12 mouse cellular contexts compared by ENCODE assay signal in genomic region chr1:63667949-63668851, GRCm38 (mm10). TPM values are rescaled to one million over a fixed set of nuclear protein-coding genes. Genes with fewer than 3 reads are reported as not detected.
DNase-seq lines count a peak whose midpoint lies in the region; ATAC-seq lines count a peak whose summit lies in the region.
"Had no signal": no experiment of that assay in that cellular context is flagged by ENCODE, and none has a peak within 500 bp of the region (broad histone marks: within the 10 kb centered on the region; RNA-seq: fewer than 3 reads in every experiment).

No protein-coding gene starts in this region.

- H3K4me1 ChIP-seq in lung, embryonic 16.5 days (replicated peaks; ENCODE audit: control insufficient read depth, insufficient read depth, low read length), result no peaks in the 10 kb centered on the region
- peaks cover 13% of the 10 kb centered on the region for H3K4me1 ChIP-seq in hindbrain, embryonic 16.5 days (ENCODE audit: control insufficient read depth, insufficient read depth, low read depth, low read length)

- no peak overlapping the region for H3K9ac ChIP-seq in lung, embryonic 16.5 days (ENCODE audit: low read length)
- peak overlapping the region; percentile 50 for H3K9ac ChIP-seq in hindbrain, embryonic 16.5 days (ENCODE audit: low read depth, low read length)

- H3K4me2 ChIP-seq in lung, embryonic 16.5 days (ENCODE audit: low read depth, low read length), result 0 out of 2 replicates have a peak overlapping the region, but pooled peaks have one; percentile 17
- peak overlapping the region; percentile 40 for H3K4me2 ChIP-seq in hindbrain, embryonic 16.5 days (ENCODE audit: low read length)

- no peaks in the 10 kb centered on the region for H3K36me3 ChIP-seq in lung, embryonic 16.5 days (ENCODE audit: control insufficient read depth, insufficient read depth, low read length)
- no peaks in the 10 kb centered on the region for H3K36me3 ChIP-seq in hindbrain, embryonic 16.5 days (ENCODE audit: control insufficient read depth, insufficient read depth, low read length)

- whole genome bisulfite sequencing in lung, embryonic 16.5 days, result 27% methylated on average over 13 of the region's 13 CpGs
- WGBS in hindbrain, embryonic 16.5 days, result 11% methylated on average over 13 of the region's 13 CpGs

- DNase-seq in embryo, embryonic 11 days, result peak; percentile 18
- no peak for DNase-seq in embryo, embryonic 10 days (ENCODE audit: low spot score)
- DNase-seq in lung, postnatal 10 days, result no peak
- DNase-seq in retina, embryonic 14.5 days (ENCODE audit: low spot score), result peak; percentile 69
- DNase-seq in kidney, adult 18-20 months, result no peak
- no peak for DNase-seq in urinary bladder, postnatal 36 days (ENCODE audit: low spot score in 2 of 2)
- DNase-seq: adrenal gland, postnatal 10 days had no signal

- H3K27ac ChIP-seq in lung, embryonic 16.5 days (ENCODE audit: low read length), result no peak overlapping the region
- H3K27ac ChIP-seq in hindbrain, embryonic 16.5 days (ENCODE audit: low read depth, low read length), result 0 out of 2 replicates have a peak overlapping the region, but pooled peaks have one; percentile 36

- no peaks in the 10 kb centered on the region for H3K9me3 ChIP-seq in lung, embryonic 16.5 days (ENCODE audit: control insufficient read depth, low read length)
- H3K9me3 ChIP-seq in hindbrain, embryonic 16.5 days (ENCODE audit: control insufficient read depth, low read length), result no peaks in the 10 kb centered on the region

- H3K27me3 ChIP-seq in lung, embryonic 16.5 days (ENCODE audit: control insufficient read depth, insufficient read depth, low read depth, low read length), result no peaks in the 10 kb centered on the region; the same call in 1 of the 2 replicates
- H3K27me3 ChIP-seq in hindbrain, embryonic 16.5 days (replicated peaks; ENCODE audit: control insufficient read depth, insufficient read depth, low read length), result no peaks in the 10 kb centered on the region

- ATAC-seq in lung, embryonic 16.5 days (ENCODE audit: low read depth), result no peak
- ATAC-seq in hindbrain, embryonic 16.5 days, result peak; percentile 78

- no peak overlapping the region for H3K4me3 ChIP-seq in lung, embryonic 16.5 days (ENCODE audit: low read length)
- H3K4me3 ChIP-seq in hindbrain, embryonic 16.5 days (ENCODE audit: low read length), result peak overlapping the region; percentile 20
- H3K4me3 ChIP-seq: erythroblast, embryonic 14.5 days had no signal

RNA-seq across cellular contexts. Expression of gene Dytn, which starts 18.5 kb away (rescaled TPM):
- not detected in 2 replicates for polyA plus RNA-seq in lung, embryonic 16.5 days (2015; fragmentation: Nextera tagmentation; extraction: Ambion mirVana)
- polyA plus RNA-seq in hindbrain, embryonic 16.5 days (2015; fragmentation: Nextera tagmentation; extraction: Ambion mirVana), result 0.09 and 0.20 TPM in 2 replicates
- polyA plus RNA-seq: C2C12; erythroblast, embryonic 14.5 days; large intestine, adult 2 months had no signal

RNA-seq across cellular contexts. Expression of gene Gm39653, which starts 52.4 kb away (rescaled TPM):
- polyA plus RNA-seq in lung, embryonic 16.5 days (2015; fragmentation: Nextera tagmentation; extraction: Ambion mirVana), result not detected in 2 replicates
- polyA plus RNA-seq in hindbrain, embryonic 16.5 days (2015; fragmentation: Nextera tagmentation; extraction: Ambion mirVana), result not detected in 2 replicates
- polyA plus RNA-seq: C2C12; erythroblast, embryonic 14.5 days; large intestine, adult 2 months had no signal

Comparison
In these comparisons a context has a peak if more than half of its experiments do, and no peak if none do; other contexts are left out.
1. DNase-seq: peak in embryo, embryonic 11 days (single experiment) and retina, embryonic 14.5 days (single experiment); none in embryo, embryonic 10 days (single experiment), lung, postnatal 10 days (single experiment), kidney, adult 18-20 months (single experiment) and urinary bladder, postnatal 36 days (0 of 2).